Mouse (Mus musculus) cerebellum, postnatal 4 days (tissue): ENCODE results near the gene Zfp385b.
"Not testable (repeated sequence)": the region's sequence is repeated elsewhere in the genome, so short reads cannot be mapped to it uniquely, and the experiment has no call there.

Experiments
- DNase-seq, 2 experiments: peaks; one replicate each; pipeline ENCODE4 v3.0.0; 2022; ENCODE audit warnings: low spot score in 2 of 2, mixed read lengths in 1 of 2

Zfp385b gene

GRCm38 (mm10) chr2:77460011-77460410, 359.4 kb downstream of the Zfp385b start:
- no peak for DNase-seq

DNA sequence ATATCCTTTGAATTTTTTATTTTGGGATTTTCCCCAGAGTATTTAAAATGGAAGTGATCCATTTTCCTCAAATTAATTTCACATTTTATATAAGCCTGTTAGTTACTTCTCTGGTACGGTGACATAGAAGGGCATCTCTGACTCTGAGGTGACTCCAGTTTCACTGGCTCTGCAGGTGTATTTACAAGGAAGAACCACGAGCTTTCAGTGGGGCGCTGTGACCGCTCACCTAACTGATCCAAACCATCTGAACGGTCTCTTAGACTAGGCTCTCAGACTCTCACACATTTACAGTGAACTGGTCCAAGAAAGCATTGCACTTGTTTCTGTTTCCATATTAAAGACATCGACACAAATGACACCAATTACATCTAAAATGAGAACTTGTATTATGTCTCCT, 361.0 kb downstream of the Zfp385b start:
- DNase-seq: no peak

GRCm38 (mm10) chr2:77457120-77457519, 362.3 kb downstream of the Zfp385b start:
- no peak for DNase-seq

- DNase-seq: peak in 1 of 2 experiments; percentile 64
Observed at GRCm38 (mm10) chr2:77456602-77457001, 362.8 kb downstream of the Zfp385b start.

DNA sequence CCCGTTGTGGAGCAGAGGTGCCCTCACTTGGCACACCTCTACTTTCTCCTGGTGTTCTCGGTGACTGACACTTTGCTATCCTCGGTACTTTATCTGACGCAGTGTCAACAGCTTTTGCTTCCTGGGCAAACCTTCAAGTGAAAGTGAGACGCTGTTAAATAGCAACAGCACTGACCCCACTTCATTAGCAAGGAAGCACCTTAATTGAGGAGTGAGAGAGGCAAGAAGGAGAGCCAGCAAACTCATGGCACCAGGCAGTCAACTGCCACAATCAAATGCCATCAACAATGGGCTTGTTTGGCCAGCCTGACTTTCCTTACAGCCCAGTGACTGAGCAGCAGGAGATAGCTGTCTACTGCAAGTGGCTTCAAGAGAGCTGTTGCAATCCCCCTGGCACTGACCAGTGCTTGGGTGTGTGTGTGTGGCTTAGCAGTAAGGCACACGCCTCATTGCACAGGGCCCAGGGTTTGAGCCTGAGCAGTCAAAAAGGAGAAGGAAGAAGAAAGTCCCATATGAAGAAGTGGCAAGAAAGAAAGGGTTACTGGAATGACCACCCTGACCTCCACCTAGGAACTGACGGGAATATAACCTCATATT, 365.0 kb downstream of the Zfp385b start:
- DNase-seq: no peak

GRCm38 (mm10) chr2:77453786-77454185, 365.7 kb downstream of the Zfp385b start:
- DNase-seq: no peak

- DNase-seq: not testable (repeated sequence)
Observed at GRCm38 (mm10) chr2:77450017-77450416, 369.4 kb downstream of the Zfp385b start.

GRCm38 (mm10) chr2:77448951-77449480, 370.4 kb downstream of the Zfp385b start:
- no peak for DNase-seq

GRCm38 (mm10) chr2:77444282-77444681, 375.2 kb downstream of the Zfp385b start:
- DNase-seq: no peak

GRCm38 (mm10) chr2:77440591-77440990, 378.8 kb downstream of the Zfp385b start:
- DNase-seq: no peak

GRCm38 (mm10) chr2:77436241-77436759, 383.1 kb downstream of the Zfp385b start:
- no peak for DNase-seq

DNA sequence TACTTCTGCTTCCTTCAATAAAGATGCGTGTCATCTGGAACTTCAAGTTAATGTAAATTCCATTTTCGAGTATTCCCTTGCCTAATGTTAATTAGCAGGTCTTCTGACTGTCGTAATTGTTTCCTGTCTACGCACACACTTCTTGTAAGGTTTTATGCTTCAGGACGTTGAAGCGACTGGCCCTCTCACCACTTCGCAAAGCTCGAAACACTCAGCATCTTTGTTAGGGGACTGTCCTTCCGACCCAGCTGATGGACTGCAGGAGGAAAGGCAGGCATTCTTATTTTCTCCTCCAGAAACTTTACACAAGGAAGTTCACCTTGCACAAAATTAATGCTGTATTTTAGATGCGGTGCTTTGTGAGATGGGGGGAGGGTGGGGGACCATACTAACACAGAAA, 400.0 kb downstream of the Zfp385b start:
- DNase-seq: no peak

GRCm38 (mm10) chr2:77418078-77418477, 401.4 kb downstream of the Zfp385b start:
- no peak for DNase-seq

- DNase-seq: no peak
Observed at GRCm38 (mm10) chr2:77412171-77412570, 407.3 kb downstream of the Zfp385b start.

DNA sequence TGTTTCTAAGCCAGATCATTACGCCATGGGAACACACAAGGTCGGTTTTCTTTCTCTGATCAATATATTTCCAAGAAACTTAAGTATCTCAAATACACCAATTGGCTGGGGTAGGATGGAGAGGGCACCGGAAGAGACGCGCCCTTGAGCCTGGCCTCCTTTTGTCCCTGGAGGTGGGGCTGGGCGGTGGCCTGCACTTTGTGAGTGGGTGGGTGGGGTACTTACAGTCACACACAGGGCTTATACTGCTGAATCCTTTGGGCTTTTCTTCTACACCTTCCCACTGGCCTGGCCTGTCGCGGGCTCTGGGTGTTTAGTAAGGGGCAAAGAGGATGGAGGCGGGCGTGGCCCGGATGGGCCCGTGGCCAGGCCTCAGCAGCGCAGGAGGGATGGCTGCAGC, 407.8 kb downstream of the Zfp385b start:
- DNase-seq: no peak

GRCm38 (mm10) chr2:77409521-77410135, 409.8 kb downstream of the Zfp385b start:
- no peak for DNase-seq

GRCm38 (mm10) chr2:77408972-77409371, 410.5 kb downstream of the Zfp385b start:
- DNase-seq: no peak

DNA sequence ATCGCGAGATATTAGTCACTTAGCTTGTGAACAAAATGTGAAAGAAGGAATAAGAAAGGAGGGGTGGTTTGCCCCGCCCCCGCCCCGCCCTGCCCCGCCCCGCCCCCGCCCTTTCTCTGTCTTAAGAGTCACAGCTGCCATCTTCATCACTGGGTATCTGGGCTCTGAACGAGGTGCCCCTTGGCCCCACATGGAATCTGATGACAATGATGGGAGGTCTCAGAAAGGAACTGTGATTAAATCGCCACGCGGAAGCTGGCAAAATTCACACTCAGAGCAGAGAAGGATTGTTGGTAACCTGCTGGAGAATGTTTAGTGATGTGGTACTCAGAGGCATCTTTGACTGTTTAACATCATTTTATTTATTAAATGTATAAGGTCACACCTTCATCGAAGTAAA, 417.1 kb downstream of the Zfp385b start:
- DNase-seq: no peak

DNA sequence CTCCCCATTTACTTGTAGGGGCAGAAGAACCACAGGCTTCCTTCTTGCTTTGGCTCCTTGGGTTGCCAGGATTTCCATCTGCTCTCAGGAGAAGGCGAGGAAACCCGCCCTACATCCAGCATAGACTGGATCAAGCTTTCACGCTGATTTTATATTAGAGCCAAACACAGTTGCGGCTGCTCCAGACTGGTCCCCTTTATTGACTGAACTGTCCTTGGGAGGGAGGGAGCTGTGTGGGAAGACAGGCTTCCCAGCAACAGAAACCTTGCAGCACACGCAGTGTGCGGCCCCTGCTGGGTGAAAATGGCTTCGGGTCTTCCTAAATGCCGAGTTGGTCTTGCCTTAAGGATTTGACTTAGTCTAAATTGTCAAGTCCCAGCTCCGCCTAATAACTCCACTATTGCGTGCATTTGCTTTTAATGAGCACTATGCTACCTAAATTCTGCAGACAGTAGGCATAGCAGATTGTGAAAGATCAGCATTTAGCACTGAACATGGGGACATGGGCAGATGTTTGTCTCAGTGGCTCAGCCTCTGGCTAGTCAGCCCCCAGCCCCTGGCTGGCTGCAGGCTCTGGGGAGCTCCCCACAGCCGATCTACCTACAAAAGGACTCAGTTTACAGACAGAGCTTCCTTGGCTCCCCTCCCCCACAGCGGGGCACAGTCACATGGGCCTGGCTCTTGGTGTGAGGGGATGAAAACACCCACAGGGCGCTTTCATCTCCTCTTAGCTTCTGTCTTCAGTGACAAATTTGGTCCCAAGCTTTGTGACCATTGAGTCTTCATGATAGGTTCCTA, 417.8 kb downstream of the Zfp385b start:
- peak in 1 of 2 experiments; percentile 17 for DNase-seq

DNA sequence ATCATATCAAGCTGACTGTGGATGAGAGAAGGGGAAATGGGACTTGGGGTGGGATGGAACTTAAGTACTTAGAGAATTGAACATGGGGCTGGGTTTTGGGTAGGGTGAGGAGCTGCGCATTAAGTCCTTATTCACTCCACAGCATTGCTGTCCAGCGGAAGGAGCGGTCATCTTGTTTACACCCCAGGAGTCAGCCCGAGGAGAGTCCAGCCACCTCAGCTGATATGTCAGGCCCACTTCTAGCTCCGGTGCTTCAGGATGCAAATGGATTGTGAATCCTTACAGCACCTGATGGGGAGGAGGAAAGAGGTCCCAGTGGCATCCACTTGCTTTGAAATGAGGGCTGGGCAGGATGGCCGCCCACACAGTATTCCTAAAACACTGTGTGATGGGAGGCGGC, 425.6 kb downstream of the Zfp385b start:
- DNase-seq: no peak

DNA sequence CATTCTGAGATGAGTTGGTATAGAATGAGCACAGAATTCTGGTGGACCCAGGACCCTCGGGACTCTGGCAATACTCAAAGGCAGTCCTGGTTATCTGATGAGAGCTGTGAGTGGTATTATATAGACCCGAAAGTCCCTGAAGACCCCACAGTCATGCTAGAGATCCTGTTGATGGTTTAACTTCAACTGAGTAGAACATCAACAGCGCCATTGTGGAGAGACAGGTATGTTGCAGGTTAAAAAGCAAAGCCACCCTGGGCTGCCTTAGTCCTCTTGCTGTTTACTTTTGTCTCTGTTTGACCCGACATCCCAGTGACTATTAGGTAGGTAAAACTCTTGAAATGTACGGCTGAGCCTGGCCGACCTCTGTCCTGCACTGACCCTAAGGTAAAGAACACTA, 431.3 kb downstream of the Zfp385b start:
- no peak for DNase-seq

DNA sequence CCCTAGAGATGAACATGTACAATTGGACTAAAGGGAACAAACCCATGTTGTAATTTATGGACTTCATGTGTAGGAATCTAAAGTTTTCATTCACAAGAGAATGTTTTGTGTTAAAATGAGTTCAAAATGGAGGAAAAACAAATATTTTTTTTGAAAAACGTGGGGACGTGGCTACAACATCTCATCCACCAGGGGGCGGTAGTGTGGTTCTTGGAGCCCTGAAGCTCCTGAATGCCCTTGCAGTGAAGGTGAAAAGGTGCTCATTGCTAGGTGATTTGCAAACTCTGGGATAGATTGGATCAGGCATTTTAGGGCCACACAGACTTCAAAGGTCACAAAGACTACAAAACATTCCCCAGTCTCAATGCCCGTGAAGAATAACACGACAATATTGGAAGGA, 432.9 kb downstream of the Zfp385b start:
- peak in 1 of 2 experiments; percentile 58 for DNase-seq
